Mouse (Mus musculus): ENCODE measurements around the gene 2310039H08Rik. TPM values are rescaled to one million over a fixed set of nuclear protein-coding genes. Genes with fewer than 3 reads are reported as not detected.
"Not testable (repeated sequence)": the region's sequence is repeated elsewhere in the genome, so short reads cannot be mapped to it uniquely, and the experiment has no call there.

2310039H08Rik gene
- polyA plus RNA-seq, 1 experiment from 2014 or later, result 51.2 TPM

DNA sequence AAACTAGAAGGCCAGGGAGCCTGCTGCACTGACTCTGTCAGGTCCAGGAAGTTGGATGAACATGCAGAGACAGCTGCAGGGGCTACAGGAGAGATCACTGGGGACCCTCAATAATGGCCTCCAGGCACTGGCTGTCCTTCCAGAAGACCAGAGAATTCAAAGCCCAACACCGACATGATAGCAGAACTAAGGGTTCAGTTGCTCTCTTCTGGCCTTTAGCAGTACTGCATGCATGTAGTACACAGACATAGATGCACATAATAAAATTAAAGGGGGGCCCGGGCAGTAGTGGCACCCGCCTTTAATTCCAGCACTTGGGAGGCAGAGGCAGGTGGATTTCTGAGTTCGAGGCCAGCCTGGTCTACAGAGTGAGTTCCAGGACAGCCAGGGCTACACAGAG, 1.4 kb upstream of the 2310039H08Rik start:
- no peaks in the 10 kb centered on the region for H3K9me3 ChIP-seq
- peaks cover 20% of the 10 kb centered on the region for H3K36me3 ChIP-seq
- no peak overlapping the region for H3K4me3 ChIP-seq
- no peaks in the 10 kb centered on the region for H3K27me3 ChIP-seq (ENCODE audit: insufficient read depth, poor library complexity, severe bottlenecking)
- DNase-seq (ENCODE audit: low spot score), result no peak
- H3K27ac ChIP-seq, result no peak overlapping the region
- 80% methylated on average over 4 of the region's 4 CpGs for WGBS
- H3K4me1 ChIP-seq, result peaks cover 21% of the 10 kb centered on the region

GRCm38 (mm10) chr17:46771616-46772015, 819 bp upstream of the 2310039H08Rik start:
- Histone ChIP-seq H3K4me3 (peak overlapping the region; percentile 87), H3K27ac (peak overlapping the region; percentile 90; the same call in 1 of the 2 replicates), H3K27me3 (ENCODE audit: insufficient read depth, poor library complexity, severe bottlenecking) (no peaks in the 10 kb centered on the region), H3K9me3 (no peaks in the 10 kb centered on the region), H3K36me3 (peaks cover 26% of the 10 kb centered on the region), H3K4me1 (peaks cover 21% of the 10 kb centered on the region)
- WGBS, result 61% methylated on average over 17 of the region's 17 CpGs
- no peak for DNase-seq (ENCODE audit: low spot score)

DNA sequence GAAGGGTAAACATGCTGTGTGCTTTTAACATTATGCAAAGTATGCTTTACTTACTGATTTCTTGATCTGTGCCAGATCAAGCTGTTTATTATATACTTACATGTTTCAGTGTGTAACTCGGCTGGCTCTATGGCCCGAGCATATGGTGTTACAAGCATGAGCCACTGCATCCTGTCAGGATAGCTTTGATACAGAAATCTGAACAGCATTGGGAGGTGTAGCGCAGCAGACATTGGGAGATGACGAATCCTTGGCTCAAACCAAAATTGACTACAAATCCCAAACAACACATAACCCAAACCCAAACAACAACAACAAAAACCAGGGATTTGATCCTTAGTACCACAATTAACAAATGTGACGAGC, 414 bp upstream of the 2310039H08Rik start:
- H3K4me3 ChIP-seq, result peak overlapping the region; percentile 87
- H3K27me3 ChIP-seq (ENCODE audit: insufficient read depth, poor library complexity, severe bottlenecking), result no peaks in the 10 kb centered on the region
- peaks cover 30% of the 10 kb centered on the region for H3K36me3 ChIP-seq
- no peaks in the 10 kb centered on the region for H3K9me3 ChIP-seq
- H3K4me1 ChIP-seq, result peaks cover 21% of the 10 kb centered on the region
- WGBS, result 10% methylated on average over 5 of the region's 5 CpGs
- peak overlapping the region; percentile 90 for H3K27ac ChIP-seq
- no peak for DNase-seq (ENCODE audit: low spot score)

DNA sequence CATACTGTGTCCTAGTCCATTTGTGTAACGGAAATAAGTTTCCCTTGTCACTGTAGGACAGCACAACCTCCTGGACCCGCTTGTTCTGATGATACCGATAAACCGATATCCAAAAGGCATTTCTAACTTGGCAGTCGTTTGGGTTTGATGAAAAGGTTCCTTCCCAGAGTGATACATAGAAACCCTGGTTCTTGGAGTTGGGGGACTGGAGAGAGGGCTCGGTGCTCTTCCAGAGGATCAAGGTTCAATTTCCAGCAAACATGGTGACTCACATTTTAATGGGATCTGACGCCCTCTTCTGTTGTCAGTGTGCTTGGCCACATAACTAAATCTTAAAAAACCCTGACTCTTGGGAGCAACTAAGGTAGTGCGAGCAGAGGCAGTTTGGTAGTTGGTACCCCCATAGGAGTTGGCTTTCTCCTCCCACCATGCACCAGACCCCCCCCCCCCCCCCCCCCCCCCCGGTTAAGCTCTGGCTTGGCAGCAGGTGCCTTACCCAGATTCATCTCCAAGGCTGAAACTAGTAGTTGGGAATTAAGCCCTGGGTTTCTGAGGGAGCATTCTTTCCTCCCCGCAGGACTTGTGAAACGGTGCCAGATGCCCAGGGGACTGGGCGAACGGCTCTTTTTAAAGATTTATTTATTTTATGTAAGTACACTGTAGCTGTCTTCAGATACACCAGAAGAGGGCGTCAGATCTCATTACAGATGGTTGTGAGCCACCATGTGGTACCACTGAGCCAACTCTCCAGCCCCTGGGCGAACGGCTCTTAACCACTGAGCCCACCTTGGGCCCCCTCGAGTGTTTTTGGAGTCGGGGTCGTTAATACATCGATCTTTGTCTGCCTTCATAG, 1.1 kb downstream of the 2310039H08Rik start:
- Histone ChIP-seq H3K36me3 (peaks cover 45% of the 10 kb centered on the region), H3K27me3 (ENCODE audit: insufficient read depth, poor library complexity, severe bottlenecking) (no peaks in the 10 kb centered on the region), H3K4me3 (peak overlapping the region; percentile 87), H3K4me1 (peaks cover 16% of the 10 kb centered on the region), H3K9me3 (no peaks in the 10 kb centered on the region), H3K27ac (peak overlapping the region; percentile 90)
- DNase-seq (ENCODE audit: low spot score), result no peak
- WGBS, result 9% methylated on average over 19 of the region's 20 CpGs

DNA sequence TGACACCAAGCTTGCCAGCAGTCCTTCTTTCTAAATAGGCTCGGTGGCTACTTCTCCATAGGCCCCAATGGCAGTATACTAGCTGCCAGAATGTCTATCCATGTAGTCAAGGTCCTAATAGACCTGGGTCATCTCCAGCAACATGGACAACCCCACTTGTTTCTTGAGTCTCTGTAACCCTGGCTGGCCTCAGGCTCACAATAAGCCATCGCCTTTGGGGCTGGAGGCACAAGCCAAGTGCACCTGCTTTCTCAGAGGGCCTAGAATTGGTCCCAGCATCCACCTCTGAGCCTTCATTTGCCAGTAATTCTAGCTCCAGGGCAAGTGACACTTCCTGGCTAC, 1.7 kb downstream of the 2310039H08Rik start:
- 50% methylated on average over 2 of the region's 2 CpGs for WGBS

DNA sequence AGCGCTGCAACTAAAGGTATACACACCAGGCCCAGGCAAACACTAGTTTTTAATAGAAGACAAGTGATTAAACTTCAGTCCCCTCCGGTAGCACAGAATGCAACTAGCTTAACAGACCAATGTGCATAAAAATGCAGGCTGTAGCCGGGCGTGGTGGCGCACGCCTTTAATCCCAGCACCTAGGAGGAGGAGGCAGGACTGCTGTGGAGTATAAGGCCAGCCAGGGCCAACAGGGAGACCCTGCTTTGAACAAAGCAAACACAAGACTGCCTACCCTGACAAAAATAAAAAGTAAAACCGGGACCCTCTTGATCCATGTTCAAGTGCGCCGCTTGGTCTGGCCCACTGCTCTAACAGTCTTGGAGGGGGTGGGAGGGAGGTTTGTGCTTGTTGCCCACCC, 2.6 kb downstream of the 2310039H08Rik start:
- DNase-seq (ENCODE audit: low spot score), result no peak
- no peaks in the 10 kb centered on the region for H3K9me3 ChIP-seq
- no peak overlapping the region for H3K27ac ChIP-seq
- WGBS, result 93% methylated on average over 9 of the region's 9 CpGs
- H3K4me3 ChIP-seq, result no peak overlapping the region
- H3K27me3 ChIP-seq (ENCODE audit: insufficient read depth, poor library complexity, severe bottlenecking), result no peaks in the 10 kb centered on the region
- H3K36me3 ChIP-seq, result peaks cover 60% of the 10 kb centered on the region
- peaks cover 16% of the 10 kb centered on the region for H3K4me1 ChIP-seq

More for the DNA sequence above, 1.7 kb downstream of the 2310039H08Rik start:
- Histone ChIP-seq H3K27ac (no peak overlapping the region; the same call in 1 of the 2 replicates), H3K4me3 (peak overlapping the region; percentile 87), H3K36me3 (peaks cover 51% of the 10 kb centered on the region), H3K27me3 (ENCODE audit: insufficient read depth, poor library complexity, severe bottlenecking) (no peaks in the 10 kb centered on the region), H3K9me3 (no peaks in the 10 kb centered on the region), H3K4me1 (peaks cover 16% of the 10 kb centered on the region)
- DNase-seq (ENCODE audit: low spot score), result no peak

DNA sequence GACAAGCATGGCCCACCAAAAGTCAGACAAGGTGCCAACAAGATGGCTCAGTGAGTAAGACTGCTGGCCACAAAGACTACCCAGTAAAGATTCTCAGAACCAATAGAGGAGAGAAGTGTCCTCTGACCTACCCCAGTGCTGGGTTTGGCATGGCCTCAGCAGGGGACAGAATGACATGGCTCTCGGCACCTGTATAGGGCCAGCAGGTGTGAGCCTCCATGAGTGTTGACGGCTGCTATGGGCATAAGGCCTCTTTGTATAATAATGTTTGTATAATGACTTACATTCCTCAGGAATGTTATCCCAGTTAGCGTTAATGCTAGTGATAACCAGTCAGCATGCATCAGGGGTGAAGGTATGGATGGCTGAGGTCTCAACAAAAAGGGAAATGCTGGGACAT, 3.7 kb downstream of the 2310039H08Rik start:
- H3K27ac ChIP-seq, result no peak overlapping the region
- H3K4me1 ChIP-seq, result peaks cover 16% of the 10 kb centered on the region
- 85% methylated on average over 3 of the region's 3 CpGs for WGBS
- no peaks in the 10 kb centered on the region for H3K27me3 ChIP-seq (ENCODE audit: insufficient read depth, poor library complexity, severe bottlenecking)
- no peak overlapping the region for H3K4me3 ChIP-seq
- peaks cover 68% of the 10 kb centered on the region for H3K36me3 ChIP-seq
- no peak for DNase-seq (ENCODE audit: low spot score)
- no peaks in the 10 kb centered on the region for H3K9me3 ChIP-seq

DNA sequence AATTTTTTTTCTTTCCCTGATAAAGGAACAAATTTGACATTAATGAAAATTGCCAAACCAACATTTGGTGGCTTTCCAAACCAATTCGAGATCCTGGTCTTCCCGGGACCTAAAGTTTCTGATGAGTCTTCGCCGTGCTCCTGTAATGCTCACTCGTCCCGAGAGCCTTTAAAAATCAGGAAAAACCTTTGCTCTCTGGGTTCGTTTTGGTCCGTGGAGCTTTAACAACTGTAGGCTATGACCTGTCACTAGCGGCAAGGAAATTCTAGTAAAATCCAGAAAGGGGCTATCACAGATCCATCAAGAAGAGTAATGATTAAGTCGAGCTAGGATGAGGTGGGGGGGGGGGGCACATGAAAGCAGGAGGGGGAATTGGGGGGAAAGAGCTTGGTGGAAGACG, 9.4 kb downstream of the 2310039H08Rik start:
- WGBS, result 7% methylated on average over 11 of the region's 11 CpGs
- H3K9me3 ChIP-seq, result no peaks in the 10 kb centered on the region
- no peak for DNase-seq (ENCODE audit: low spot score)

GRCm38 (mm10) chr17:46782341-46783221, 10.1 kb downstream of the 2310039H08Rik start, which contains the start of gene Rpl7l1:
Gene Rpl7l1, minus strand, starts transcription at chr17:46782672.
- under 1% methylated on average over 44 of the region's 44 CpGs for WGBS
- Histone ChIP-seq H3K36me3 (peaks cover 34% of the 10 kb centered on the region), H3K4me3 (peak within 1 kb of the TSS; percentile 73), H3K27me3 (ENCODE audit: insufficient read depth, poor library complexity, severe bottlenecking) (no peaks in the 10 kb centered on the region), H3K9me3 (no peaks in the 10 kb centered on the region), H3K4me1 (no peaks in the 10 kb centered on the region), H3K27ac (peak within 1 kb of the TSS; percentile 89)
- peak; percentile 97 for DNase-seq (ENCODE audit: low spot score)

More for the DNA sequence above, 9.4 kb downstream of the 2310039H08Rik start:
- H3K36me3 ChIP-seq, result peaks cover 41% of the 10 kb centered on the region
- peak overlapping the region; percentile 73 for H3K4me3 ChIP-seq
- H3K27me3 ChIP-seq (ENCODE audit: insufficient read depth, poor library complexity, severe bottlenecking), result no peaks in the 10 kb centered on the region
- H3K4me1 ChIP-seq, result no peaks in the 10 kb centered on the region
- peak overlapping the region; percentile 89 for H3K27ac ChIP-seq

GRCm38 (mm10) chr17:46783222-46783565, 10.8 kb downstream of the 2310039H08Rik start:
- no peaks in the 10 kb centered on the region for H3K27me3 ChIP-seq (ENCODE audit: insufficient read depth, poor library complexity, severe bottlenecking)

DNA sequence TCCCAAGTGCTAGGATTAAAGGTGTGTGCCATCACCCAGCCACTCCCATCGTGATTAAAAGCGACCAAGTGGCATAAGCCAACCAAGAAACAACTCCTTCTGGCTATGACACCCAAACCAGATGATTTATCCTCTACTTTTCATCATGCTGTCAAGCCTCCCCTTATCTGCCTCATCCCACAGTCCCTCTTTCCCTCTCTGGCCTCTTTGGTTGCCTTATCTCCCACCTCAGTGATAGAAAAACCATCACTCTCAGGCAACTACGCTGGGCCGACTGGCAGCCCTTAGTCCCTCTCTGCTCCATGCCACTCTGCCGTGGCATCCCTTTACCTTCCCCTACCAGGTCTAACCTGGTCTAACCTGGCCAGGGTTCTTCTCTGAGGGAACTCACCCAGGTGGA, 14.5 kb downstream of the 2310039H08Rik start:
- DNase-seq (ENCODE audit: low spot score), result no peak
- 73% methylated on average over 5 of the region's 5 CpGs for WGBS
- Histone ChIP-seq H3K4me1 (no peaks in the 10 kb centered on the region), H3K4me3 (no peak overlapping the region), H3K27me3 (ENCODE audit: insufficient read depth, poor library complexity, severe bottlenecking) (0 out of 2 replicates have a peak, but pooled peaks cover 6% of the 10 kb centered on the region), H3K36me3 (no peaks in the 10 kb centered on the region), H3K27ac (no peak overlapping the region), H3K9me3 (no peaks in the 10 kb centered on the region)

More at GRCm38 (mm10) chr17:46783222-46783565, 10.8 kb downstream of the 2310039H08Rik start:
- no peaks in the 10 kb centered on the region for H3K4me1 ChIP-seq
- DNase-seq (ENCODE audit: low spot score), result no peak
- peak overlapping the region; percentile 73 for H3K4me3 ChIP-seq
- H3K27ac ChIP-seq, result peak overlapping the region; percentile 89
- WGBS, result 72% methylated on average over 2 of the region's 2 CpGs
- H3K9me3 ChIP-seq, result no peaks in the 10 kb centered on the region
- H3K36me3 ChIP-seq, result peaks cover 28% of the 10 kb centered on the region

DNA sequence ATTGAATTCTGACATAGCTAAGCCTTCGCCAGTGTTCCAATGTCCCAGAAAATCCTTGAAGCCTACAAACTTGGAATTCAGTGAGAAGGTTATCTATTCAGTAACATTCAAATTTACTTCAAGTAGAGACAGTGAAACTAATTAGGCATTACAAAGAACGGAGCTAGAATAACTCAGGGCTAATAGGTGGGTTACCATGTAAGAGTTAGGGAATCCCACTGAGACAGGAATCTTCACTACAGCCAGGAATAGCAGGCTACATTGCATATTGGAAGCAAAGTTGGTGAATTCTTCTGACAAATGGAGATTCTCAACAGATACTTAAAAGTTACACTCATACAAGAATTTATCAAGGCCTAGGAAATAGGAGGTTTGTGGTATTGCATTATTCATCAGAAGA, 15.5 kb downstream of the 2310039H08Rik start:
- 59% methylated on average over 2 of the region's 2 CpGs for WGBS

GRCm38 (mm10) chr17:46792963-46793362, 20.5 kb downstream of the 2310039H08Rik start:
- DNase-seq (ENCODE audit: low spot score), result no peak
- Histone ChIP-seq H3K27ac (no peak overlapping the region), H3K36me3 (no peaks in the 10 kb centered on the region), H3K4me3 (no peak overlapping the region), H3K27me3 (ENCODE audit: insufficient read depth, poor library complexity, severe bottlenecking) (0 out of 2 replicates have a peak, but pooled peaks cover 6% of the 10 kb centered on the region), H3K4me1 (peaks cover 16% of the 10 kb centered on the region), H3K9me3 (no peaks in the 10 kb centered on the region)
- WGBS, result 78% methylated on average over 2 of the region's 2 CpGs

More for the DNA sequence above, 15.5 kb downstream of the 2310039H08Rik start:
- H3K4me3 ChIP-seq; DNase-seq (ENCODE audit: low spot score); H3K27me3 ChIP-seq (ENCODE audit: insufficient read depth, poor library complexity, severe bottlenecking); H3K36me3 ChIP-seq; H3K9me3 ChIP-seq; H3K4me1 ChIP-seq; H3K27ac ChIP-seq: not testable (repeated sequence)

Measured in heart, embryonic 10.5 days (tissue).